7 mouse cellular contexts compared by ENCODE assay signal in genomic region chr1:46278911-46279565, GRCm38 (mm10).
DNase-seq lines count a peak whose midpoint lies in the region; ATAC-seq and TF ChIP-seq lines count a peak whose summit lies in the region.
"Not testable (repeated sequence)": the region's sequence is repeated elsewhere in the genome, so short reads cannot be mapped to it uniquely, and the experiment has no call there.

No protein-coding gene starts in this region.

- not testable (repeated sequence) for DNase-seq in limb, embryonic 11.5 days (ENCODE audit: low spot score); limb, embryonic 14.5 days (ENCODE audit: low spot score)

- H3K4me1 ChIP-seq in forebrain, embryonic 13.5 days; forebrain, embryonic 16.5 days (replicated peaks; ENCODE audit: control insufficient read depth, insufficient read depth, low read length); hindbrain, embryonic 16.5 days (ENCODE audit: control insufficient read depth, insufficient read depth, low read depth, low read length); limb, embryonic 11.5 days (ENCODE audit: control insufficient read depth, insufficient read depth, low read length); limb, embryonic 14.5 days (ENCODE audit: control insufficient read depth, insufficient read depth, low read length); lung, embryonic 16.5 days (replicated peaks; ENCODE audit: control insufficient read depth, insufficient read depth, low read length); neural tube, embryonic 15.5 days: not testable (repeated sequence)

- not testable (repeated sequence) for H3K4me3 ChIP-seq in forebrain, embryonic 13.5 days; forebrain, embryonic 16.5 days (replicated peaks; ENCODE audit: low read length); hindbrain, embryonic 16.5 days (ENCODE audit: low read length); limb, embryonic 11.5 days (ENCODE audit: low read depth, low read length); limb, embryonic 14.5 days (replicated peaks; ENCODE audit: low read length); lung, embryonic 16.5 days (ENCODE audit: low read length); neural tube, embryonic 15.5 days (replicated peaks)

- WGBS in forebrain, embryonic 13.5 days, result 84% methylated on average over 1 of the region's 1 CpGs
- WGBS in forebrain, embryonic 16.5 days, result 68% methylated on average over 1 of the region's 1 CpGs
- 80% methylated on average over 1 of the region's 1 CpGs for WGBS in hindbrain, embryonic 16.5 days
- 51% methylated on average over 1 of the region's 1 CpGs for WGBS in limb, embryonic 11.5 days
- WGBS in limb, embryonic 14.5 days, result 21% methylated on average over 1 of the region's 1 CpGs
- 79% methylated on average over 1 of the region's 1 CpGs for WGBS in lung, embryonic 16.5 days
- 65% methylated on average over 1 of the region's 1 CpGs for WGBS in neural tube, embryonic 15.5 days

- not testable (repeated sequence) for H3K4me2 ChIP-seq in forebrain, embryonic 13.5 days; forebrain, embryonic 16.5 days (ENCODE audit: low read length); hindbrain, embryonic 16.5 days (ENCODE audit: low read length); limb, embryonic 11.5 days (ENCODE audit: low read depth, severe bottlenecking); limb, embryonic 14.5 days (replicated peaks; ENCODE audit: low read depth, low read length, severe bottlenecking); lung, embryonic 16.5 days (ENCODE audit: low read depth, low read length); neural tube, embryonic 15.5 days

- not testable (repeated sequence) for H3K27me3 ChIP-seq in forebrain, embryonic 13.5 days; forebrain, embryonic 16.5 days (replicated peaks; ENCODE audit: control insufficient read depth, insufficient read depth, low read length); hindbrain, embryonic 16.5 days (replicated peaks; ENCODE audit: control insufficient read depth, insufficient read depth, low read length); limb, embryonic 11.5 days (ENCODE audit: control insufficient read depth, insufficient read depth, low read length); limb, embryonic 14.5 days (ENCODE audit: control insufficient read depth, insufficient read depth, low read length); lung, embryonic 16.5 days (ENCODE audit: control insufficient read depth, insufficient read depth, low read depth, low read length); neural tube, embryonic 15.5 days (replicated peaks)

- ATAC-seq in forebrain, embryonic 13.5 days, result 0 out of 2 replicates have a peak, but pooled peaks have one; percentile 19
- peak; percentile 59 for ATAC-seq in forebrain, embryonic 16.5 days
- peak; percentile 48; the same call in 1 of the 2 replicates for ATAC-seq in hindbrain, embryonic 16.5 days
- ATAC-seq in limb, embryonic 11.5 days (ENCODE audit: insufficient number of reproducible peaks, low FRiP score, low TSS enrichment, low read depth), result peak; percentile 51; the same call in 1 of the 2 replicates
- ATAC-seq in limb, embryonic 14.5 days (ENCODE audit: low FRiP score, low read depth), result peak; percentile 63
- peak; percentile 59; the same call in 1 of the 2 replicates for ATAC-seq in lung, embryonic 16.5 days (ENCODE audit: low read depth)
- peak; percentile 51 for ATAC-seq in neural tube, embryonic 15.5 days (ENCODE audit: low FRiP score)

- TF ChIP-seq POLR2A in limb, embryonic 14.5 days (IDR thresholded peaks at IDR 0.05; ENCODE audit: borderline replicate concordance, extremely low read depth, insufficient read depth, insufficient read length), result not testable (repeated sequence)

- H3K36me3 ChIP-seq in forebrain, embryonic 13.5 days (ENCODE audit: poor library complexity, severe bottlenecking); forebrain, embryonic 16.5 days (ENCODE audit: control insufficient read depth, insufficient read depth); hindbrain, embryonic 16.5 days (ENCODE audit: control insufficient read depth, insufficient read depth, low read length); limb, embryonic 11.5 days (ENCODE audit: control insufficient read depth, insufficient read depth, low read length); limb, embryonic 14.5 days (ENCODE audit: control insufficient read depth, insufficient read depth, low read length); lung, embryonic 16.5 days (ENCODE audit: control insufficient read depth, insufficient read depth, low read length); neural tube, embryonic 15.5 days: not testable (repeated sequence)

- H3K27ac ChIP-seq in forebrain, embryonic 13.5 days; forebrain, embryonic 16.5 days (ENCODE audit: low read length); hindbrain, embryonic 16.5 days (ENCODE audit: low read depth, low read length); limb, embryonic 11.5 days (replicated peaks; ENCODE audit: low read depth, low read length); limb, embryonic 14.5 days (replicated peaks; ENCODE audit: low read depth, low read length); lung, embryonic 16.5 days (ENCODE audit: low read length): not testable (repeated sequence)
- H3K27ac ChIP-seq in neural tube, embryonic 15.5 days (replicated peaks), result peak overlapping the region; percentile 64; the same call in 1 of the 2 replicates

- not testable (repeated sequence) for H3K9me3 ChIP-seq in forebrain, embryonic 13.5 days (replicated peaks); forebrain, embryonic 16.5 days (ENCODE audit: control insufficient read depth, low read length); hindbrain, embryonic 16.5 days (ENCODE audit: control insufficient read depth, low read length); limb, embryonic 11.5 days (ENCODE audit: control insufficient read depth, low read length); limb, embryonic 14.5 days (ENCODE audit: control insufficient read depth, low read length); lung, embryonic 16.5 days (ENCODE audit: control insufficient read depth, low read length); neural tube, embryonic 15.5 days (replicated peaks)

- H3K9ac ChIP-seq in forebrain, embryonic 13.5 days; forebrain, embryonic 16.5 days (replicated peaks; ENCODE audit: low read depth, low read length); hindbrain, embryonic 16.5 days (ENCODE audit: low read depth, low read length); limb, embryonic 11.5 days (ENCODE audit: low read length); limb, embryonic 14.5 days (ENCODE audit: low read depth, low read length, severe bottlenecking); lung, embryonic 16.5 days (ENCODE audit: low read length); neural tube, embryonic 15.5 days (replicated peaks): not testable (repeated sequence)
